Mouse (Mus musculus): ENCODE measurements at regions not wholly inside any gene's neighbourhood (a gene's known extent, or its start where the extent isn't known, plus 50 kb on each side); places are given as distances from the start of the nearest gene placed in this dataset.

DNA sequence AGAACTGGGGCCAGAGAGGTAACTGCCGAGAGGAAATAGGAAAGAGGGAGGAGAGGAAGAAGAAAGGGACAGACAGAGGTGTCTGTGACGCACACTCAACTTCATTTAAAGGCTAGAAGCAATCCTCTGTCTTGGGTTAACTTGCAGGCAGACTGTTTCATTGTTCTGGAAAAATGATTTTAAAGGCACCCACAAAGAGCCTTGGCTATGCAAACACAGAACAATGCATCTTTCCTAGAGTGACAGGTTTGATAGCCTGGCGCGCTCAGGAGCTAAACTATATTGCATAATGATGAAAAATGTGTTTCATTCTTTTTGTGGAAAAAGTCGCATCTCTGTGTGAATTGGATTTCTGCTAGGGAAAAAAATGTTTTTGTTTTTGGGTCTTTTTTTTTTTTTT lies 84.2 kb upstream of the Ptgfrn start:
- TF ChIP-seq GATA2 (IDR thresholded peaks at IDR 0.05; ENCODE audit: borderline replicate concordance, low read depth, low read length) (no peak), CTCF (IDR thresholded peaks at IDR 0.05; ENCODE audit: low read depth, low read length) (no peak), GATA1 (IDR thresholded peaks at IDR 0.05; ENCODE audit: borderline replicate concordance, low read length) (no peak), POLR2AphosphoS5 (IDR thresholded peaks at IDR 0.05; ENCODE audit: insufficient replicate concordance, low read depth, low read length) (no peak)

Measured in G1E (cell line).